Mouse (Mus musculus) CH12.LX (cell line): ENCODE measurements at regions not wholly inside any gene's neighbourhood (a gene's known extent, or its start where the extent isn't known, plus 50 kb on each side); places are given as distances from the start of the nearest gene placed in this dataset.

ENCODE experiments used
- DNase-seq: peaks from one replicate; pipeline ENCODE4 v3.0.0-alpha.2; 2013; ENCODE audit errors: extremely low read depth
- H3K27ac ChIP-seq: 2 replicates; pipeline ENCODE4 v1.5.1; 2012; ENCODE audit warnings: low read depth, mild to moderate bottlenecking, control low read depth, moderate library complexity; ENCODE audit not compliant: insufficient read depth
- H3K27me3 ChIP-seq: replicated peaks from 2 replicates; pipeline ENCODE3; 2012; ENCODE audit warnings: inconsistent platforms
- H3K36me3 ChIP-seq, 2 experiments: replicated peaks in 1 of 2; 2 replicates each; pipeline versions ENCODE3 to v1.6.1; 2012; ENCODE audit warnings: inconsistent platforms in 1 of 2, low read length in 1 of 2, mild to moderate bottlenecking in 1 of 2, mixed read lengths in 1 of 2, moderate library complexity in 1 of 2; ENCODE audit not compliant: control insufficient read depth in 1 of 2, insufficient read depth in 1 of 2
- H3K4me1 ChIP-seq, 2 experiments: 2 replicates each; pipeline ENCODE4 v1.6.1; 2012; ENCODE audit warnings: inconsistent platforms in 1 of 2, moderate library complexity in 1 of 2; ENCODE audit not compliant: insufficient read depth in 2 of 2, control insufficient read depth in 1 of 2
- H3K4me2 ChIP-seq: 2 replicates; pipeline ENCODE4 v1.6.1; 2012; ENCODE audit warnings: low read depth, mild to moderate bottlenecking, control low read depth; ENCODE audit not compliant: poor library complexity, insufficient read depth, severe bottlenecking
- H3K4me3 ChIP-seq, 3 experiments: fragments of 150-350 bp in 1 of 3; sonication (generic) in 1 of 3; replicated peaks in 1 of 3; 2 replicates each; pipeline versions ENCODE3 to v1.5.1; 2011 to 2012; ENCODE audit warnings: low read depth in 2 of 3, low read length in 2 of 3, mild to moderate bottlenecking in 2 of 3, moderate library complexity in 2 of 3, control low read depth in 1 of 3, improper control_type of control experiment in 1 of 3, inconsistent platforms in 1 of 3, mixed read lengths in 1 of 3; ENCODE audit not compliant: poor library complexity in 1 of 3
- H3K79me2 ChIP-seq: replicated peaks from 2 replicates; pipeline ENCODE4 v1.6.1; 2012; ENCODE audit warnings: mild to moderate bottlenecking, moderate library complexity; ENCODE audit not compliant: control insufficient read depth, poor library complexity, insufficient read depth, severe bottlenecking; ENCODE audit errors: extremely low read depth
- H3K9ac ChIP-seq: 2 replicates; pipeline ENCODE4 v1.6.1; 2012; ENCODE audit warnings: low read depth, mild to moderate bottlenecking, control low read depth, moderate library complexity; ENCODE audit not compliant: insufficient read depth
- H3K9me3 ChIP-seq: replicated peaks from 2 replicates; pipeline ENCODE3; 2012; ENCODE audit warnings: low read length, inconsistent platforms, mixed read lengths
- CHD2 ChIP-seq: IDR thresholded peaks from 2 replicates; pipeline ENCODE4 v1.6.1; 2011; ENCODE audit warnings: low read length, improper control_type of control experiment
- CTCF ChIP-seq, 2 experiments: IDR thresholded peaks in 1 of 2; conservative IDR thresholded peaks in 1 of 2; 2 replicates each; pipeline ENCODE4 v1.5.1; 2011 to 2012; ENCODE audit warnings: low read depth in 2 of 2, low read length in 2 of 2, improper control_type of control experiment in 1 of 2, inconsistent platforms in 1 of 2, mild to moderate bottlenecking in 1 of 2, moderate library complexity in 1 of 2
- E2F4 ChIP-seq: IDR thresholded peaks from 2 replicates; pipeline ENCODE4 v1.6.1; 2011; ENCODE audit warnings: low read depth, low read length, improper control_type of control experiment; ENCODE audit not compliant: insufficient replicate concordance
- EP300 ChIP-seq: IDR thresholded peaks from 2 replicates; pipeline ENCODE4 v1.6.1; 2011; ENCODE audit warnings: low read length, improper control_type of control experiment
- ETS1 ChIP-seq: conservative IDR thresholded peaks from 2 replicates; pipeline ENCODE4 v1.6.1; 2012; ENCODE audit warnings: low read depth, mild to moderate bottlenecking, inconsistent platforms, low read length, improper control_type of control experiment, moderate library complexity
- IRF4 ChIP-seq: IDR thresholded peaks from 2 replicates; pipeline ENCODE4 v1.6.1; 2014; ENCODE audit warnings: low read depth, mild to moderate bottlenecking, inconsistent platforms, low read length, improper control_type of control experiment
- MAFK ChIP-seq: IDR thresholded peaks from 2 replicates; pipeline ENCODE4 v1.6.1; 2011; ENCODE audit warnings: low read length, improper control_type of control experiment; ENCODE audit not compliant: insufficient replicate concordance
- MAZ ChIP-seq: IDR thresholded peaks from 2 replicates; pipeline ENCODE4 v1.6.1; 2012; ENCODE audit warnings: low read depth, mild to moderate bottlenecking, inconsistent platforms, low read length, improper control_type of control experiment, moderate library complexity
- MXI1 ChIP-seq: IDR thresholded peaks from 2 replicates; pipeline ENCODE4 v1.6.1; 2011; ENCODE audit warnings: mild to moderate bottlenecking, low read depth, low read length, improper control_type of control experiment
- MYC ChIP-seq: IDR thresholded peaks from 2 replicates; pipeline ENCODE4 v1.6.1; 2011; ENCODE audit warnings: low read depth, mild to moderate bottlenecking, improper control_type of control experiment, low read length
- NELFE ChIP-seq: IDR thresholded peaks from 2 replicates; pipeline ENCODE4 v1.6.1; 2011; ENCODE audit warnings: low read depth, low read length, improper control_type of control experiment
- PAX5 ChIP-seq: IDR thresholded peaks from 2 replicates; pipeline ENCODE4 v1.6.1; 2012; ENCODE audit warnings: low read length, inconsistent platforms, mixed read lengths
- POLR2AphosphoS2 ChIP-seq: IDR thresholded peaks from 2 replicates; pipeline ENCODE4 v1.6.1; 2011; ENCODE audit warnings: low read depth, low read length, improper control_type of control experiment
- RAD21 ChIP-seq: IDR thresholded peaks from 2 replicates; pipeline ENCODE4 v1.6.1; 2011; ENCODE audit warnings: low read depth, mild to moderate bottlenecking, low read length, improper control_type of control experiment, moderate library complexity
- RCOR1 ChIP-seq: conservative IDR thresholded peaks from 2 replicates; pipeline ENCODE4 v1.6.1; 2012; ENCODE audit warnings: low read depth, mild to moderate bottlenecking, inconsistent platforms, low read length, improper control_type of control experiment
- SIN3A ChIP-seq: IDR thresholded peaks from 2 replicates; pipeline ENCODE4 v1.6.1; 2012; ENCODE audit warnings: low read length, improper control_type of control experiment, inconsistent platforms
- SMC3 ChIP-seq: IDR thresholded peaks from 2 replicates; pipeline ENCODE4 v1.6.1; 2011; ENCODE audit warnings: low read depth, low read length, improper control_type of control experiment
- TBP ChIP-seq: conservative IDR thresholded peaks from 2 replicates; pipeline ENCODE4 v1.6.1; 2011; ENCODE audit warnings: low read depth, low read length, improper control_type of control experiment
- USF2 ChIP-seq: conservative IDR thresholded peaks from 2 replicates; pipeline ENCODE4 v1.6.1; 2011; ENCODE audit warnings: low read depth, low read length, improper control_type of control experiment
- ZC3H11A ChIP-seq: IDR thresholded peaks from 2 replicates; pipeline ENCODE4 v1.6.1; 2012; ENCODE audit warnings: low read depth, mild to moderate bottlenecking, inconsistent platforms, low read length, improper control_type of control experiment
- ZKSCAN1 ChIP-seq: IDR thresholded peaks from 2 replicates; pipeline ENCODE4 v1.6.1; 2012; ENCODE audit warnings: low read depth, inconsistent platforms, low read length, improper control_type of control experiment, borderline replicate concordance
- ZMIZ1 ChIP-seq: IDR thresholded peaks from 2 replicates; pipeline ENCODE4 v1.6.1; 2012; ENCODE audit warnings: low read depth, mild to moderate bottlenecking, inconsistent platforms, low read length, improper control_type of control experiment
- dilution Hi-C: fragments of 300-500 bp; cut with MboI; formaldehyde crosslinking; loops from 2 replicates; pipeline ENCODE4 v1.14.3; 2020; ENCODE audit warnings: low sequenced_read_pairs; ENCODE audit not compliant: extremely low pct_unique_long_range_greater_than_20kb, extremely low pct_ligation_motif_present
- in situ Hi-C: fragments of 300-500 bp; cut with MboI; formaldehyde crosslinking; loops from 3 replicates; pipeline ENCODE4 v1.14.3; 2019; ENCODE audit warnings: low sequenced_read_pairs, low pct_ligation_motif_present, low pct_unique_long_range_greater_than_20kb, mixed read lengths

DNA sequence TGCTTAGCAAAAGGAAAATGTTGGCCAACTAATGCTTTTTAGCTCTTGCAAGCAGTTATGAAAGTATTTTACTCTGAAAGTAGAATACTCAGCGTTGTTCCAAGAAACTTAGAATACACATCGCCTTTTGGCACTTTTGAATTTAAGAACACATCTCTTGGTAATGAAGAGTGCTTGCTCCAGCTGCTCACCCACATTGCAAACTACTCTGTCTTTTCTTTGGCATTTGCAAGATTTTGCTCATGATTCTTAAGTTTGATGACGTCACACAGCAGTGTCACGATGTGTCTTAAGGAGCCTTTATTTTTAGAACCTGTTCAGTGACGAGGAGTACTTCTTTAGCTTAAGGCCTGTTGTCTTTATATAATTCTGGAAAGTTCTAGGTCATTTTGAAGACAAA lies 104.1 kb upstream of the Tdrd3 start:
- no peaks in the 10 kb centered on the region for H3K36me3 ChIP-seq
- H3K27ac ChIP-seq = no peak overlapping the region
- peaks cover 0 to 11% of the 10 kb centered on the region in 2 experiments; a peak in 1 of 4 replicates for H3K4me1 ChIP-seq
- H3K4me3 ChIP-seq = no peak overlapping the region
- no peak for TF ChIP-seq SMC3
- TF ChIP-seq MAFK = no peak
- no peak for TF ChIP-seq USF2
- TF ChIP-seq PAX5 = no peak
- TF ChIP-seq MYC = no peak
- TF ChIP-seq ZC3H11A = no peak
- TF ChIP-seq SIN3A = no peak
- no peak for TF ChIP-seq E2F4
- no peak for TF ChIP-seq CTCF (conservative IDR thresholded peaks at IDR 0.05 in 1 of 2, IDR thresholded peaks at IDR 0.05 in 1 of 2; ENCODE audit: low read depth in 2 of 2, low read length in 2 of 2)
- no peak for TF ChIP-seq IRF4
- no peak for TF ChIP-seq TBP
- TF ChIP-seq RAD21 = no peak
- H3K4me2 ChIP-seq = no peak overlapping the region
- no peaks in the 10 kb centered on the region for H3K27me3 ChIP-seq
- dilution Hi-C loops (no loop called here), in situ Hi-C loops (no loop called here)
- H3K79me2 ChIP-seq = no peaks in the 10 kb centered on the region
- DNase-seq = no peak
- no peak overlapping the region for H3K9ac ChIP-seq
- H3K9me3 ChIP-seq = no peaks in the 10 kb centered on the region

DNA sequence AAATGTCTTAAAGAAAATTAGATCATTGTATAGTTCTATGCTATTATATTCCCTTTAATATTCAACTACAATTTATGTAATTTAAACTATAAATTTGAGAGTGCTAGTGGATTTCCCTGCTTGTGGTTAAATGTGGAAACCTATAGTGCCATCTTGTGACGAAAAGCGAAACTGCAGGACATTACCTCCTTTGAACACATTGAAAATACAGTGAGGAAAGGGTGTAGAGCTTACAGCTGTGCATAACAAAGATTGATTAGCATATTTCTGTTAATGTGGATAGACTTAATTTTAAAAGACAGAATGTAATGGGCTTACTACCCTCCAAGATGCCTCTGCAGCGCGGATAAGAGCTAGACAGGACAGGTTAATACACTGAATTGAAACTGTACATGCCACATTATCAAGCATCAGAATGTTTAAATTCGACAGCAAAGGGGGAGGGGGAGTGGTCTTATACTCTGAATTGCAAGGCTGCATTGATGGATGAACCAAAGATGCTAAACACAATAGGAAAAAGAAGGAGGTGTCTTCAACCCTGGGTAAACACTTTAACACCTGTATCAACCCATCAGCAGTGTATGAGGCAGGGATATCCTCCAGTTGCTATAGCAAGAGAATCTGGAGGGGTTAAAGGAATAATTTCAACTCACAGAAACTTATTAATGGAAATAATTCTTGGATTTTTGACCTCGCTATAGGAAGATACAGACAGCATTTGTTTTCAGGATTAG lies 101.3 kb upstream of the Tdrd3 start:
- TF ChIP-seq MXI1 (no peak), EP300 (no peak), POLR2AphosphoS2 (no peak), ZKSCAN1 (no peak), ZMIZ1 (no peak), RCOR1 (no peak), RAD21 (peak; percentile 85), ETS1 (no peak), SMC3 (peak; percentile 64), MAZ (no peak), NELFE (no peak), CHD2 (no peak), CTCF (conservative IDR thresholded peaks at IDR 0.05 in 1 of 2, IDR thresholded peaks at IDR 0.05 in 1 of 2; ENCODE audit: low read depth in 2 of 2, low read length in 2 of 2) (peak; percentile 81 to 82)
- Histone ChIP-seq H3K4me1 (0 out of 4 replicates have a peak, but pooled peaks cover 0 to 3% of the 10 kb centered on the region in 2 experiments), H3K79me2 (no peaks in the 10 kb centered on the region), H3K9me3 (no peaks in the 10 kb centered on the region), H3K27ac (no peak overlapping the region), H3K27me3 (no peaks in the 10 kb centered on the region), H3K36me3 (no peaks in the 10 kb centered on the region), H3K4me3 (no peak overlapping the region), H3K4me2 (no peak overlapping the region), H3K9ac (no peak overlapping the region)
- dilution Hi-C loops = no loop called here
- DNase-seq = peak; percentile 73
- in situ Hi-C loops = no loop called here
